In genomic region chr7:100429102-100429501, GRCm38 (mm10) we compare ENCODE assay signal across 10 mouse cellular contexts. TPM values are rescaled to one million over a fixed set of nuclear protein-coding genes. Genes with fewer than 3 reads are reported as not detected.
DNase-seq lines count a peak whose midpoint lies in the region; ATAC-seq and TF ChIP-seq lines count a peak whose summit lies in the region.
"Had no signal": no experiment of that assay in that cellular context is flagged by ENCODE, and none has a peak within 500 bp of the region (broad histone marks: within the 10 kb centered on the region; RNA-seq: fewer than 3 reads in every experiment).

No protein-coding gene starts in this region.

- no peaks in the 10 kb centered on the region for H3K27me3 ChIP-seq in kidney, postnatal 0 days (ENCODE audit: insufficient read depth, low read length)
- no peaks in the 10 kb centered on the region for H3K27me3 ChIP-seq in liver, postnatal 0 days (ENCODE audit: insufficient read depth, low read length)
- H3K27me3 ChIP-seq: hindbrain, embryonic 15.5 days; stomach, embryonic 15.5 days had no signal

- H3K27ac ChIP-seq in kidney, postnatal 0 days: no peak overlapping the region
- no peak overlapping the region for H3K27ac ChIP-seq in liver, postnatal 0 days (ENCODE audit: low read depth)
- H3K27ac ChIP-seq: hindbrain, embryonic 15.5 days; stomach, embryonic 15.5 days had no signal

- H3K4me2 ChIP-seq in kidney, postnatal 0 days (ENCODE audit: low read length): no peak overlapping the region
- H3K4me2 ChIP-seq in liver, postnatal 0 days (ENCODE audit: low read depth, low read length): no peak overlapping the region
- H3K4me2 ChIP-seq: hindbrain, embryonic 15.5 days; stomach, embryonic 15.5 days had no signal

- H3K4me3 ChIP-seq in kidney, postnatal 0 days (replicated peaks; ENCODE audit: low read depth, low read length): no peak overlapping the region
- H3K4me3 ChIP-seq in liver, postnatal 0 days (ENCODE audit: low read depth, low read length): no peak overlapping the region
- H3K4me3 ChIP-seq: hindbrain, embryonic 15.5 days; stomach, embryonic 15.5 days had no signal

- DNase-seq in urinary bladder, postnatal 14 days (ENCODE audit: low spot score): peak; percentile 63
- no peak for DNase-seq in urinary bladder, postnatal 10 days (ENCODE audit: low spot score)
- DNase-seq in adrenal gland, postnatal 10 days: peak; percentile 73
- peak; percentile 51 for DNase-seq in embryo, embryonic 9.5 days (ENCODE audit: extremely low spot score)
- DNase-seq in kidney, postnatal 0 days (ENCODE audit: low spot score): peak; percentile 80
- peak; percentile 52 for DNase-seq in liver, postnatal 0 days
- DNase-seq in right cerebral cortex, postnatal 25 days: peak; percentile 23

- 63% methylated on average over 3 of the region's 3 CpGs for WGBS in kidney, postnatal 0 days
- 61% methylated on average over 3 of the region's 3 CpGs for WGBS in liver, postnatal 0 days (ENCODE audit: insufficient replicate concordance)

- TF ChIP-seq CTCF in kidney, postnatal 0 days (IDR thresholded peaks at IDR 0.05; ENCODE audit: low read depth): peak; percentile 97
- peak; percentile 98 for TF ChIP-seq CTCF in liver, postnatal 0 days (IDR thresholded peaks at IDR 0.05; ENCODE audit: low read depth)

- no peaks in the 10 kb centered on the region for H3K9me3 ChIP-seq in kidney, postnatal 0 days (replicated peaks; ENCODE audit: low read length)
- H3K9me3 ChIP-seq in liver, postnatal 0 days (ENCODE audit: low read length): no peaks in the 10 kb centered on the region
- H3K9me3 ChIP-seq: hindbrain, embryonic 15.5 days; stomach, embryonic 15.5 days had no signal

- TF ChIP-seq EP300 in liver, postnatal 0 days (IDR thresholded peaks at IDR 0.05; ENCODE audit: low read depth): no peak

- no peak overlapping the region for H3K9ac ChIP-seq in kidney, postnatal 0 days (ENCODE audit: low read depth, low read length)
- no peak overlapping the region for H3K9ac ChIP-seq in liver, postnatal 0 days (replicated peaks)
- H3K9ac ChIP-seq: hindbrain, embryonic 15.5 days; stomach, embryonic 15.5 days had no signal

- no peak for ATAC-seq in kidney, postnatal 0 days (replicated peaks; ENCODE audit: low FRiP score, low read depth)
- ATAC-seq in liver, postnatal 0 days: no peak
- no peak for ATAC-seq in activated CD4-positive, CD25-positive, alpha-beta regulatory T cell, adult 4 months

- no peaks in the 10 kb centered on the region for H3K4me1 ChIP-seq in kidney, postnatal 0 days (replicated peaks; ENCODE audit: insufficient read depth, low read length)
- H3K4me1 ChIP-seq in liver, postnatal 0 days (ENCODE audit: insufficient read depth): no peaks in the 10 kb centered on the region; the same call in 1 of the 2 replicates
- H3K4me1 ChIP-seq: hindbrain, embryonic 15.5 days; stomach, embryonic 15.5 days had no signal

- peaks cover 65% of the 10 kb centered on the region for H3K36me3 ChIP-seq in kidney, postnatal 0 days (ENCODE audit: insufficient read depth, low read length)
- H3K36me3 ChIP-seq in liver, postnatal 0 days (replicated peaks; ENCODE audit: insufficient read depth, low read length): peaks cover 58% of the 10 kb centered on the region

RNA-seq across cellular contexts. Expression of gene Ucp3, which starts 43.7 kb away (rescaled TPM):
- total RNA-seq in adrenal gland, postnatal 10 days (2021): 10 to 100 TPM; 34.9 to 45.2 TPM
- 0.05 and 0.13 TPM in 2 replicates for polyA plus RNA-seq in kidney, postnatal 0 days (2015; fragmentation: Nextera tagmentation; extraction: Ambion mirVana)
- polyA plus RNA-seq in liver, postnatal 0 days (2015; fragmentation: Nextera tagmentation; extraction: Ambion mirVana): 0.08 and 0.21 TPM in 2 replicates
- not detected for polyA plus RNA-seq in activated CD4-positive, CD25-positive, alpha-beta regulatory T cell, adult 4 months (2017; shearing (Covaris generic))
- polyA plus RNA-seq: hindbrain, embryonic 15.5 days had no signal

RNA-seq across cellular contexts. Expression of gene Ppme1, which starts 57.0 kb away (rescaled TPM):
- total RNA-seq in adrenal gland, postnatal 10 days (2021): 10 to 100 TPM; 41.7 to 44.4 TPM
- polyA plus RNA-seq in kidney, postnatal 0 days (2015; fragmentation: Nextera tagmentation; extraction: Ambion mirVana): 45.9 and 47.6 TPM in 2 replicates
- polyA plus RNA-seq in liver, postnatal 0 days (2015; fragmentation: Nextera tagmentation; extraction: Ambion mirVana): 18.1 and 18.2 TPM in 2 replicates
- polyA plus RNA-seq in activated CD4-positive, CD25-positive, alpha-beta regulatory T cell, adult 4 months (2017; shearing (Covaris generic)): 10 to 100 TPM; 21.7 to 27.2 TPM

RNA-seq across cellular contexts. Expression of gene C2cd3, which starts 57.1 kb away (rescaled TPM):
- 10 to 100 TPM; 15.9 to 19.7 TPM for total RNA-seq in adrenal gland, postnatal 10 days (2021)
- 13.1 TPM in 2 replicates for polyA plus RNA-seq in kidney, postnatal 0 days (2015; fragmentation: Nextera tagmentation; extraction: Ambion mirVana)
- 4.8 and 5.1 TPM in 2 replicates for polyA plus RNA-seq in liver, postnatal 0 days (2015; fragmentation: Nextera tagmentation; extraction: Ambion mirVana)
- polyA plus RNA-seq in activated CD4-positive, CD25-positive, alpha-beta regulatory T cell, adult 4 months (2017; shearing (Covaris generic)): 10 to 100 TPM; 29.3 to 30.8 TPM
